Mouse (Mus musculus): ENCODE measurements around the gene Hist1h2bn.
"Not testable (repeated sequence)": the region's sequence is repeated elsewhere in the genome, so short reads cannot be mapped to it uniquely, and the experiment has no call there.

The Hist1h2bn gene

GRCm38 (mm10) chr13:21781021-21781555, 27.2 kb downstream of the Hist1h2bn start:
- CTCF ChIA-PET, result no interaction called here

GRCm38 (mm10) chr13:21781639-21782038, 27.7 kb downstream of the Hist1h2bn start:
- CTCF ChIA-PET, result interaction anchor here (0.7 kb wide), 1 partner anchor 1801 kb away, joined by 3 read pairs; no protein-coding TSS in a partner anchor

GRCm38 (mm10) chr13:21782361-21783254, 28.7 kb downstream of the Hist1h2bn start:
- CTCF ChIA-PET, result interaction anchor here (0.6 kb wide), 1 partner anchor 72 kb away, joined by 3 read pairs; no protein-coding TSS in a partner anchor

- CTCF ChIA-PET, result no interaction called here
Observed at GRCm38 (mm10) chr13:21783255-21783617, 29.3 kb downstream of the Hist1h2bn start, which contains the start of gene Hist1h3i. Gene Hist1h3i (minus strand): TSS chr13:21783370.

GRCm38 (mm10) chr13:21783734-21784161, 29.8 kb downstream of the Hist1h2bn start:
- CTCF ChIA-PET, result interaction anchor here (0.6 kb wide), 1 partner anchor 28 kb away, joined by 3 read pairs; no protein-coding TSS in a partner anchor

- CTCF ChIA-PET, result no interaction called here
Observed at GRCm38 (mm10) chr13:21784311-21784710, 30.4 kb downstream of the Hist1h2bn start.

- CTCF ChIA-PET, result no interaction called here
Observed at GRCm38 (mm10) chr13:21786189-21786898, 32.4 kb downstream of the Hist1h2bn start.

- CTCF ChIA-PET, result not testable (repeated sequence)
Observed at GRCm38 (mm10) chr13:21786899-21787629, 33.1 kb downstream of the Hist1h2bn start, which contains the start of the genes Hist1h2an and Hist1h2bp. Gene Hist1h2an (minus strand): TSS chr13:21787218. Gene Hist1h2bp (plus strand): TSS chr13:21787461.

- CTCF ChIA-PET, result no interaction called here
Observed at GRCm38 (mm10) chr13:21787760-21788593, 34.1 kb downstream of the Hist1h2bn start.

GRCm38 (mm10) chr13:21789925-21790324, 36.0 kb downstream of the Hist1h2bn start:
- CTCF ChIA-PET, result no interaction called here

- CTCF ChIA-PET, result interaction anchor here (0.6 to 0.7 kb wide), 2 partner anchors 65 to 392 kb away, joined by 4 to 6 read pairs; no protein-coding TSS in a partner anchor
Observed at GRCm38 (mm10) chr13:21790601-21791283, 36.8 kb downstream of the Hist1h2bn start.

- CTCF ChIA-PET, result no interaction called here
Observed at GRCm38 (mm10) chr13:21795584-21795983, 41.7 kb downstream of the Hist1h2bn start.

GRCm38 (mm10) chr13:21797163-21797562, 43.2 kb downstream of the Hist1h2bn start:
- CTCF ChIA-PET, result not testable (repeated sequence)

- CTCF ChIA-PET, result not testable (repeated sequence)
Observed at GRCm38 (mm10) chr13:21803058-21803457, 49.1 kb downstream of the Hist1h2bn start.

Measured in spleen, embryonic (tissue).